Mouse (Mus musculus): ENCODE results near the gene Pram1. TPM values are rescaled to one million over a fixed set of nuclear protein-coding genes. Genes with fewer than 3 reads are reported as not detected.

Gene Pram1
- total and polyA plus RNA-seq, 3 experiments = 0.12 to 1.6 TPM; not detected in 1

DNA sequence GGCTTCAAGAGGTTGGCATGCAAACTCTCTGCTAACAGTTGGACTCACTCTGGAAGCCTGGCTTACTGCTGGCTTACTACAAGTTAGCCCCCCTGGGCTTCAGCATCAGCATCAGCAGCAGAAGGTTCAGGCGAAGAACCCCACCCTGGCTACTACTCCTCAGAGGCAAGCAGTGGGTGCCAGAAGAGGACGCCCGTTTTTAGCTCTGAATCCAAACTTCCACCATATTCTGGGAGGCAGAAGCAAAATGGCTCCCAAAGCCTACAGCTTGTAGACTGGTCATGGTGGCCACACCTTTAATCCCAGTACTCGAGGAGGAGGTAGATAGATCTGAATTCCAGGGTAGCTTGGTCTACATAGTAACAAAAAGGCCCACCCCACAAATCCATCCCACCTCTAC is 6.2 kb downstream of the Pram1 start:
- DNase-seq (ENCODE audit: low read depth, low spot score) = no peak
- H3K9ac ChIP-seq (ENCODE audit: control insufficient read depth, low read depth, low read length, poor library complexity, severe bottlenecking) = no peak overlapping the region
- no peak overlapping the region for H3K27ac ChIP-seq (ENCODE audit: control insufficient read depth, low read depth, low read length)
- no peaks in the 10 kb centered on the region for H3K9me3 ChIP-seq (replicated peaks; ENCODE audit: insufficient read depth, low read length)
- TF ChIP-seq MEF2A (IDR thresholded peaks at IDR 0.05; ENCODE audit: extremely low read depth, insufficient replicate concordance, low read depth, low read length, poor library complexity, severe bottlenecking) (no peak), ZMIZ1 (IDR thresholded peaks at IDR 0.05; ENCODE audit: low read depth, low read length) (no peak), POLR2AphosphoS2 (IDR thresholded peaks at IDR 0.05; ENCODE audit: low read length) (no peak), CHD1 (IDR thresholded peaks at IDR 0.05; ENCODE audit: low read depth, low read length) (no peak), GATA1 (IDR thresholded peaks at IDR 0.05; ENCODE audit: low read depth, low read length) (no peak)
- peaks cover 4 to 18% of the 10 kb centered on the region in 2 experiments for H3K36me3 ChIP-seq (ENCODE audit: control insufficient read depth in 1 of 2, insufficient read depth in 2 of 2, low read length in 2 of 2)
- H3K4me1 ChIP-seq (ENCODE audit: control insufficient read depth in 1 of 2, insufficient read depth in 2 of 2, low read length in 2 of 2) = peaks cover 6 to 7% of the 10 kb centered on the region in 2 experiments; a peak in 3 of 4 replicates
- no peaks in the 10 kb centered on the region for H3K79me2 ChIP-seq (ENCODE audit: control insufficient read depth, insufficient read depth, low read length, poor library complexity)
- no peaks in the 10 kb centered on the region for H3K27me3 ChIP-seq (ENCODE audit: control insufficient read depth in 1 of 2, insufficient read depth in 2 of 2, low read length in 2 of 2)
- H3K4me3 ChIP-seq (ENCODE audit: control insufficient read depth in 1 of 2, insufficient read depth in 1 of 2, low read depth in 2 of 2, low read length in 2 of 2) = no peak overlapping the region

DNA sequence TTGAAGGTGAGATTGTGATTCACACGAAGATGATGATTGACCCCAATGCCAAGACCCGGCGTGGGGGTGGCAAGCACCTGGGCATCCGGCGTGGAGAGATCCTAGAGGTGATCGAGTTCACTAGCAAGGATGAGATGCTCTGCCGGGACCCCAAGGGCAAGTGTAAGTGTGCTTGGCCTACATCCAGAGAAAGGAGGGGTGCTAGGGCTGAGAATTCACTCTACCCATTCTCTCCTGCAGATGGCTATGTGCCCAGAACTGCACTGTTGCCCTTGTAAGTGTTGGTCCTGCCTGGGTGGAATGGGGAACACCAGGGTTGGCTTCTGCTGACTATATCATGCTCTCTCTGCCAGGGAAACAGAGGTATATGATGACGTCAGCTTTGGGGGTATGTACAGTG is 7.2 kb downstream of the Pram1 start:
- no peaks in the 10 kb centered on the region for H3K79me2 ChIP-seq (ENCODE audit: control insufficient read depth, insufficient read depth, low read length, poor library complexity)
- peaks cover 3 to 5% of the 10 kb centered on the region in 2 experiments; a peak in 2 of 4 replicates for H3K4me1 ChIP-seq (ENCODE audit: control insufficient read depth in 1 of 2, insufficient read depth in 2 of 2, low read length in 2 of 2)
- H3K27ac ChIP-seq (ENCODE audit: control insufficient read depth, low read depth, low read length) = no peak overlapping the region
- no peak overlapping the region for H3K9ac ChIP-seq (ENCODE audit: control insufficient read depth, low read depth, low read length, poor library complexity, severe bottlenecking)
- H3K9me3 ChIP-seq (replicated peaks; ENCODE audit: insufficient read depth, low read length) = no peaks in the 10 kb centered on the region
- peaks cover 3 to 18% of the 10 kb centered on the region in 2 experiments for H3K36me3 ChIP-seq (ENCODE audit: control insufficient read depth in 1 of 2, insufficient read depth in 2 of 2, low read length in 2 of 2)
- TF ChIP-seq NRF1 (IDR thresholded peaks at IDR 0.05; ENCODE audit: insufficient read depth, low read depth, low read length, poor library complexity, severe bottlenecking) (no peak), JUND (IDR thresholded peaks at IDR 0.05; ENCODE audit: low read depth, low read length) (no peak)
- H3K4me3 ChIP-seq (ENCODE audit: control insufficient read depth in 1 of 2, insufficient read depth in 1 of 2, low read depth in 2 of 2, low read length in 2 of 2) = no peak overlapping the region
- DNase-seq (ENCODE audit: low read depth, low spot score) = no peak
- no peaks in the 10 kb centered on the region for H3K27me3 ChIP-seq (ENCODE audit: control insufficient read depth in 1 of 2, insufficient read depth in 2 of 2, low read length in 2 of 2)

DNA sequence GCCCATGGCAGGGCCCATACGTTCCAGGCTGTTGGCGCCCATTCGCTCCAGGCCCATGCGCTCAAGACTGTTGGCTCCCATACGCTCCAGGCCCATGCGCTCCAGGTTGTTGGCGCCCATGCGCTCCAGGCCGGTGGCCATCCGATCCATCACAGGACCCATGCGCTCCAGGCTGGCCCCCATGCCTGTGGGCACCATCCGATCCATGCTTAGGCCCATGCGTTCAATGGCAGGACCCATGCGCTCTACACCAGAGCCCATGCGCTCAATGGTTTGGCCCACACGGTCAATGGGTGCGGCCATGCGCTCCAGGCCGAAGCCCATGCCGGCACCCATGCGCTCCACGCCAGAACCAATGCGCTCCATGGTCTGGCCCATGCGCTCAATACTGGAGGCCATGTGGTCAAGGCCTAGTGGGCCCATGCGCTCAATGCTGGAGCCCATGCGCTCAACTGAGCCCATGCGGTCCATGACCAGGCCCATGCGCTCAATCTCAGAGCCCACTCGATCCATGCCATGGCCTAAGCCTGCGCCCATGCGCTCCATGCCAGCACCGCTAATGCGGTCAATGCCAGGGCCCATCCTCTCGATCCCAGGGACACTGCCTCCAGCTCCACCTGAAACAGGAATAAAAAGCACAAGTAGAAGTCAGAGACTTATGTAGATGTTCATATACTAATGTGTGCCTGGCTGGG is 12.1 kb downstream of the Pram1 start:
- Histone ChIP-seq H3K27ac (ENCODE audit: control insufficient read depth, low read depth, low read length) (no peak overlapping the region), H3K4me3 (ENCODE audit: control insufficient read depth in 1 of 2, insufficient read depth in 1 of 2, low read depth in 2 of 2, low read length in 2 of 2) (no peak overlapping the region), H3K9ac (ENCODE audit: control insufficient read depth, low read depth, low read length, poor library complexity, severe bottlenecking) (no peak overlapping the region), H3K4me1 (ENCODE audit: control insufficient read depth in 1 of 2, insufficient read depth in 2 of 2, low read length in 2 of 2) (no peaks in the 10 kb centered on the region), H3K36me3 (ENCODE audit: control insufficient read depth in 1 of 2, insufficient read depth in 2 of 2, low read length in 2 of 2) (peaks cover 0 to 43% of the 10 kb centered on the region in 2 experiments; a peak in 2 of 4 replicates), H3K27me3 (ENCODE audit: control insufficient read depth in 1 of 2, insufficient read depth in 2 of 2, low read length in 2 of 2) (no peaks in the 10 kb centered on the region), H3K9me3 (replicated peaks; ENCODE audit: insufficient read depth, low read length) (no peaks in the 10 kb centered on the region), H3K79me2 (ENCODE audit: control insufficient read depth, insufficient read depth, low read length, poor library complexity) (no peaks in the 10 kb centered on the region)
- TF ChIP-seq BHLHE40 (IDR thresholded peaks at IDR 0.05; ENCODE audit: borderline replicate concordance, low read depth, low read length) (no peak), ELF1 (IDR thresholded peaks at IDR 0.05; ENCODE audit: low read depth, low read length) (no peak), MAFK (IDR thresholded peaks at IDR 0.05; ENCODE audit: borderline replicate concordance, low read depth, low read length) (no peak), MEF2A (IDR thresholded peaks at IDR 0.05; ENCODE audit: extremely low read depth, insufficient replicate concordance, low read depth, low read length, poor library complexity, severe bottlenecking) (no peak)
- no peak for DNase-seq (ENCODE audit: low read depth, low spot score)
